Mouse (Mus musculus) midbrain, embryonic 14.5 days (tissue): ENCODE results near the gene Pip4k2b. TPM values are rescaled to one million over a fixed set of nuclear protein-coding genes. Genes with fewer than 3 reads are reported as not detected.

Source experiments
- ATAC-seq: fragments of 200-750 bp; cut with Nextera tagmentation; 2 replicates; pipeline ENCODE4 v1.8.0; 2017; ENCODE audit warnings: moderate number of reproducible peaks, moderate library complexity; ENCODE audit not compliant: low FRiP score, low TSS enrichment
- DNase-seq: peaks from one replicate; pipeline ENCODE4 v3.0.0-alpha.2; 2015
- H3K27ac ChIP-seq: fragments of 300-500 bp; sonication (generic); replicated peaks from 2 replicates; pipeline ENCODE4 v1.5.1; 2014; ENCODE audit warnings: mild to moderate bottlenecking, low read depth, low read length, moderate library complexity
- H3K27me3 ChIP-seq: fragments of 300-500 bp; sonication (generic); 2 replicates; pipeline ENCODE4 v1.6.1; 2014; ENCODE audit warnings: low read length, control low read depth, mixed read lengths; ENCODE audit not compliant: control insufficient read depth, insufficient read depth
- H3K36me3 ChIP-seq: fragments of 300-500 bp; sonication (generic); 2 replicates; pipeline ENCODE4 v1.6.1; 2014; ENCODE audit warnings: low read length, control low read depth; ENCODE audit not compliant: control insufficient read depth, insufficient read depth
- H3K4me1 ChIP-seq: fragments of 300-500 bp; sonication (generic); 2 replicates; pipeline ENCODE4 v1.6.1; 2014; ENCODE audit warnings: mild to moderate bottlenecking, antibody characterized with exemption, low read length, control low read depth; ENCODE audit not compliant: control insufficient read depth, insufficient read depth
- H3K4me2 ChIP-seq: fragments of 300-500 bp; sonication (generic); 2 replicates; pipeline ENCODE4 v1.6.1; 2014; ENCODE audit warnings: mild to moderate bottlenecking, low read length, moderate library complexity
- H3K4me3 ChIP-seq: fragments of 300-500 bp; sonication (generic); replicated peaks from 2 replicates; pipeline ENCODE4 v1.5.1; 2014; ENCODE audit warnings: low read depth, low read length
- H3K9ac ChIP-seq: fragments of 300-500 bp; sonication (generic); replicated peaks from 2 replicates; pipeline ENCODE4 v1.6.1; 2014; ENCODE audit warnings: mild to moderate bottlenecking, low read length, moderate library complexity
- H3K9me3 ChIP-seq: fragments of 300-500 bp; sonication (generic); 2 replicates; pipeline ENCODE4 v1.6.1; 2016; ENCODE audit warnings: low read length, control low read depth, mixed read lengths; ENCODE audit not compliant: control insufficient read depth
- WGBS: fragments of 180-500 bp; shearing (Covaris S2); extraction: QIAGEN DNeasy Blood & Tissue Kit; methylation state at CpG from one replicate; pipeline ENCODE4 v1.1.7; 2014; 5-methylcytosine and 5-hydroxymethylcytosine counted together
- polyA plus RNA-seq: library from polyadenylated mRNA; unstranded; fragments of >200 nt; fragmentation: Nextera tagmentation; extraction: Ambion mirVana; gene quantifications from 2 replicates; pipeline ENCODE4 v1.2.1, GENCODE M21; 2014

Gene Pip4k2b
- polyA plus RNA-seq, 1 experiment from 2014 or later, result 4.8 TPM

DNA sequence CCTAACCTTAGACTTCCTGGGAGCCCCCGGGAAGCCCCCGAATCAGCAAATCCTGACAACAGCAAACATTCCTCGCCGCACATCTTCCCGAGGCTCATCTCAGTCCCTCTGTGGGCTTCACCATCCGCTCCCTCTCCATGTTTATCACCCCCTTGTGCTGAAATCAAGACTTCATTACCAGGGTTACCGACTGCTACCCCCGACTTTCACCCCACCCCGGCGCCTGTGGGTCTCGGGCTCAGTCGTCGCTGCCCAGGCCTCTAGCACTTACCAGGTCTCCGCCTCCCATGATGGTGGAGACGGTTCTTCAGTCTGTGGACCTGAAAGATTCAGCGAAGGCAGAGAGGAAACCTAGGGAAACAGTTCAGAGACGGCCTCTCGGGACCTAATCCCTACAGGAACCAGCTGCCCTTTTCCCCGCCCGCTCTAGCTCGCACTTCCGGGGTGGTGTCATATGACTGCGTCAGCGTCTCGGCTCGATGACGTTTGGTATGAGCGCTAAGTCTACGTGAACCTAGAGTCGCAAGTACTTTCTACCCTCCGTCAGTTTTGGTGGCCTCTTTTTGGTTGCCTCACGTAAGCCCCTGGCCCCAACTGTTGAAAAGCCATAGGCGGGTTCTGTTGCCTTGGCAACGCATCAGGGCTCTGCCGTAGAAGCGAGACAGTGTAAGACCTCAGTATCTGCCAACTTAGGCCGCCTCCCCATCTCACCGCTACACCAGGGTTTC, 21.8 kb upstream of the Pip4k2b start, which contains the start of gene Cwc25:
Cwc25 (minus strand) TSS at position 403 of the 728 bp plus-strand sequence.
- no peaks in the 10 kb centered on the region for H3K9me3 ChIP-seq
- H3K4me2 ChIP-seq, result peak within 1 kb of the TSS; percentile 80
- peak within 1 kb of the TSS; percentile 95 for H3K4me3 ChIP-seq
- peak within 1 kb of the TSS; percentile 90 for H3K27ac ChIP-seq
- WGBS, result under 1% methylated on average over 38 of the region's 38 CpGs
- peaks cover 18% of the 10 kb centered on the region for H3K36me3 ChIP-seq
- peak; percentile 98 for DNase-seq
- H3K9ac ChIP-seq, result peak within 1 kb of the TSS; percentile 84
- H3K27me3 ChIP-seq, result no peaks in the 10 kb centered on the region
- ATAC-seq, result peak; percentile 92
- peaks cover 16% of the 10 kb centered on the region for H3K4me1 ChIP-seq

DNA sequence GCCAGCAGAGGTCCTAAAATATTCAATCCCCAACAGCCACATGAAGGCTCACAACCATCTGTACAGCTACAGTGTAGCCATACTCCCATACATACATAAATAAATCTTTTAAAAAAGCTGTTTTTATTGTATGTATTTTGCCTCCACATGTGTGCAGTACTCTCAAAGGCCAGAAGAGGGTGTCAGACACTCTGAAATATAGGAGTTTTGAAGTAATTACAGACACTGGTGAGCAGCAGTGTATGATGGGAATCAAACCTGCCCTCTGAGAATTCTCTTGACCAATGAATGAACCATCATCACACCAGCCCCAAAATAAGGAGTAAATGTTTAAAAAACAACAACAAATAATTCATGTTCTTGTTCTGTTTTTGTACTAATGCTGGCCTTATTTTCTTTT, 17.1 kb upstream of the Pip4k2b start:
- Histone ChIP-seq H3K36me3 (peaks cover 50% of the 10 kb centered on the region), H3K27ac (no peak overlapping the region), H3K9me3 (no peaks in the 10 kb centered on the region), H3K4me1 (peaks cover 13% of the 10 kb centered on the region), H3K9ac (no peak overlapping the region), H3K4me3 (no peak overlapping the region), H3K4me2 (no peak overlapping the region), H3K27me3 (no peaks in the 10 kb centered on the region)
- ATAC-seq, result no peak
- no peak for DNase-seq

DNA sequence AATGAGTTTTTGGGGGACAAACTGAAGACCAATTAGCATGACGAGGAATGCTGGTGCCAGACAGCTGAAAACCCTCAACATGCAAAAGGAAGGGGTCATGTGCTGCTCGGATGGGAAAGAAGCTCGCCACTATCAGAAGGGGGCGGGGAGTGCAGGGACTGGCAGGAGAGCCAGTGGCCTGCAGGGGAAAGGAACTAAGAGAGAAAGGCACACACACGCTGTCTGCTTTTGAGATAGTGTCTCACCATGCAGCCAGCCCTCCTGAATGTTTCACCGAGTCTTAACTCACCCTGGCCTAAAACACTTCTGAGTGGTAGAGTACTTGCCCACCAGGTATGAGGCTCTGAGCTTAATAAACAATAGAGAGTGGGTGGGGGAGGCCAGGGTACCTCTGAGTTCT, 14.4 kb upstream of the Pip4k2b start:
- ATAC-seq (no peak), DNase-seq (no peak)
- Histone ChIP-seq H3K9ac (no peak overlapping the region), H3K4me1 (no peaks in the 10 kb centered on the region), H3K27me3 (no peaks in the 10 kb centered on the region), H3K4me2 (no peak overlapping the region), H3K9me3 (no peaks in the 10 kb centered on the region), H3K27ac (no peak overlapping the region), H3K36me3 (peaks cover 70% of the 10 kb centered on the region), H3K4me3 (no peak overlapping the region)
- 90% methylated on average over 6 of the region's 6 CpGs for WGBS

DNA sequence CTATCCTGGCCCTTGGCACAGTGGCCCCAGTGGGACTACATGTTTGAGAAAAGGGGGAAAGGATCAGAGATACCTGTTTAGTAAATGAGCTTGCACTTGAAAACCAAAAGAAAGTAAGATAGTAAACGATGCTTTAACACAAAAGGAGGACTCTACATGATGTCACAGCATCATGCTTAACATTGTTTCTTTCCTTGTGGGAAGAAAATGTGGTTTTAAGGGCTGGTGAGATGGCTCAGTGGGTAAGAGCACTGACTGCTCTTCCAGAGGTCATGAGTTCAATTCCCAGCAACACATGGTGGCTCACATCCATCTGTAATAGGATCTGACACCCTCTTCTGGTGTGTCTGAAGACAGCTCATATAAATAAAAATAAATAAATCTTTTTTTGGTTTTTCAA, 13.6 kb upstream of the Pip4k2b start:
- DNase-seq (no peak), ATAC-seq (no peak)
- H3K4me1 ChIP-seq, result no peaks in the 10 kb centered on the region
- H3K36me3 ChIP-seq, result peaks cover 78% of the 10 kb centered on the region
- no peak overlapping the region for H3K27ac ChIP-seq
- H3K4me2 ChIP-seq, result no peak overlapping the region
- H3K4me3 ChIP-seq, result no peak overlapping the region
- 94% methylated on average over 1 of the region's 1 CpGs for WGBS
- H3K9ac ChIP-seq, result no peak overlapping the region
- no peaks in the 10 kb centered on the region for H3K27me3 ChIP-seq
- no peaks in the 10 kb centered on the region for H3K9me3 ChIP-seq

- H3K27me3 ChIP-seq, result no peaks in the 10 kb centered on the region
- no peaks in the 10 kb centered on the region for H3K9me3 ChIP-seq
- H3K4me1 ChIP-seq, result no peaks in the 10 kb centered on the region
- H3K9ac ChIP-seq, result no peak overlapping the region
- WGBS, result 95% methylated on average over 8 of the region's 8 CpGs
- H3K27ac ChIP-seq, result no peak overlapping the region
- no peak overlapping the region for H3K4me2 ChIP-seq
- ATAC-seq (no peak), DNase-seq (no peak)
- H3K36me3 ChIP-seq, result peaks cover 89% of the 10 kb centered on the region
- H3K4me3 ChIP-seq, result no peak overlapping the region
Measured at GRCm38 (mm10) chr11:97753277-97753676, 8.8 kb upstream of the Pip4k2b start.

DNA sequence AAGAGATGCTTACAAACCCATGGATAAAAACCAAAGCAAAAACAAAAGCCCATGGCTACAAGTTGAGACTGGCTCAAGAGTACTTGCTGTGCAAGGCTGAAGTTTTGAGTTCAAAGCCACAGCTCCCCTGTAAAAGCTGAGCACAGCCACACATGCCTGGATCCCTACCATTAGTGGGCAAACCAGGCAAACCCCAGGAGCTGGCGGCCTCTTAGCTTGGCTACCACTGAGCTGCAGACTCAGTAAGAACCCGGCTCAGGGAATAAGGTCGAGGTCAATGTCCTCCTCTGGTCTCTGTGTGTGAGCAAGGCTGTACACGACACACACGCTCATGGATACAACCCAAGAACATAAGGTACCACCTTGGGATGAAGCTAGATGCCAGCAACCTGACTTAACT, 4.0 kb upstream of the Pip4k2b start:
- DNase-seq, result no peak
- Histone ChIP-seq H3K36me3 (peaks cover 72% of the 10 kb centered on the region), H3K27ac (no peak overlapping the region), H3K4me1 (peaks cover 2% of the 10 kb centered on the region), H3K4me3 (no peak overlapping the region), H3K9me3 (no peaks in the 10 kb centered on the region), H3K9ac (no peak overlapping the region), H3K27me3 (no peaks in the 10 kb centered on the region), H3K4me2 (no peak overlapping the region)
- 93% methylated on average over 5 of the region's 5 CpGs for WGBS
- ATAC-seq, result no peak

GRCm38 (mm10) chr11:97747773-97748172, 3.3 kb upstream of the Pip4k2b start:
- Histone ChIP-seq H3K9me3 (no peaks in the 10 kb centered on the region), H3K9ac (no peak overlapping the region), H3K4me3 (no peak overlapping the region), H3K27me3 (no peaks in the 10 kb centered on the region), H3K4me1 (peaks cover 9% of the 10 kb centered on the region), H3K27ac (no peak overlapping the region), H3K4me2 (no peak overlapping the region), H3K36me3 (peaks cover 65% of the 10 kb centered on the region)
- DNase-seq (no peak), ATAC-seq (no peak)
- 91% methylated on average over 8 of the region's 8 CpGs for WGBS

DNA sequence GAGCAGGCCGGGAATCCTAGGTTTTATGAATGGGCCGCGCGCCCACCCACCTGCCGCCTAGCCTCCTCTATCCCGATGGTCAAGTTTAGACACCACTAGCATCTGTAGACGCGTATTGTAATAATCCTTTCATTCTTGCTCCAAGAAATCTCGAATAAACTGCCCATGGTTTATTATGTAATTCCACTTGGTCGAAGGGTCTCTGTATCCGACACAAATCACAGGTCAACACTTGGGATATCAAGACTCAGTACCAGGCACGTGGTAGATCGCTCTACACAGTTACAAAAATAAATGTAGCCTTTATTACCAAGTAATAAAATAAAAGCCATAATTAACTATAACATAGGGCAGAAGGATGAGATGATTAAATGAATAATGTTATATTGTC, 822 bp upstream of the Pip4k2b start:
- Histone ChIP-seq H3K36me3 (peaks cover 44% of the 10 kb centered on the region), H3K4me1 (peaks cover 18% of the 10 kb centered on the region), H3K4me2 (peak overlapping the region; percentile 52), H3K27ac (peak overlapping the region; percentile 98; the same call in 1 of the 2 replicates), H3K4me3 (peak overlapping the region; percentile 76), H3K9me3 (no peaks in the 10 kb centered on the region), H3K27me3 (no peaks in the 10 kb centered on the region), H3K9ac (0 out of 2 replicates have a peak overlapping the region, but pooled peaks have one; percentile 83)
- 8% methylated on average over 13 of the region's 13 CpGs for WGBS
- DNase-seq, result no peak
- peak; percentile 6; the same call in 1 of the 2 replicates for ATAC-seq

DNA sequence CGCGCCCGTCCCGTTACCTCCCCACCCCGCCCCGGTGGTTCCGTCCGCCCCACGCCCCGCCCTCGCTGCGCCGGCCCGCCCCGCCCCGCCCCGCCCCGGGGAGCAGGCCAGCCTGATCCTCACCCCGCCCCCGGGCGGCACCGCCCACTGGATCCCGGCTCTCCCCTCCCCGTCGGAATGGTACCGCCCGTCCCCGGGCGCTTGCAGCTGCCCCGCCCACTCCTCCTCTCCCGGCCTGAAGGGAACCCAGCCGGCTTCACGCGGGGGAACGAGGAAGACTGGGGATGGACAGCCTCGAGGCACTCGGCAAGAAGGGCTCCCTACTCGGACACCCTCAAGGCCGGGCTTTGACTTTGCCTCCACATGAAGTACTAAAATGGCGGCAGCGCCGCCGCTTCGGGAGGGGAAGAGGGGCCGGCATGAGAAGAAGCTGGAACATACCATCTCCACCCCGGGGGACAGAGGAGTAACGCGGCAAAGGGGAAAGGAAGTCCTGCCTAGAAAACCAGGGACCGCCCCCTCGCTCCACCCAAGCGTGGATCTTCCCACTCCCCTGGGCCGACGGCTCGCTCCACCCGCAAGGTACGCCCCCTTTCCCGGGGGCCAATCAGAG, 320 bp upstream of the Pip4k2b start:
- H3K4me2 ChIP-seq, result peak overlapping the region; percentile 63
- peak overlapping the region; percentile 76 for H3K4me3 ChIP-seq
- H3K27me3 ChIP-seq, result no peaks in the 10 kb centered on the region
- peak overlapping the region; percentile 83 for H3K9ac ChIP-seq
- peak; percentile 99 for DNase-seq
- ATAC-seq, result peak; percentile 96
- WGBS, result 2% methylated on average over 55 of the region's 57 CpGs
- peaks cover 39% of the 10 kb centered on the region for H3K36me3 ChIP-seq
- no peaks in the 10 kb centered on the region for H3K9me3 ChIP-seq
- H3K27ac ChIP-seq, result peak overlapping the region; percentile 98
- peaks cover 18% of the 10 kb centered on the region for H3K4me1 ChIP-seq
